Mouse (Mus musculus) MEL (cell line): Measurements from ENCODE around the gene Olfr97. TPM values are rescaled to one million over a fixed set of nuclear protein-coding genes. Genes with fewer than 3 reads are reported as not detected.

ENCODE experiments used
- DNase-seq: peaks from one replicate; pipeline ENCODE4 v3.0.0; 2011; ENCODE audit warnings: low read depth, low spot score
- H3K27ac ChIP-seq: 2 replicates; pipeline ENCODE4 v1.5.1; 2012; ENCODE audit warnings: low read depth, mild to moderate bottlenecking, control low read depth, low read length, moderate library complexity; ENCODE audit not compliant: control insufficient read depth
- H3K27me3 ChIP-seq, 2 experiments: fragments of 150-350 bp in 1 of 2; sonication (generic) in 1 of 2; 2 replicates each; pipeline ENCODE4 v1.6.1; 2012; ENCODE audit warnings: low read length in 2 of 2, mild to moderate bottlenecking in 2 of 2, improper control_type of control experiment in 1 of 2, moderate library complexity in 1 of 2; ENCODE audit not compliant: insufficient read depth in 2 of 2, control insufficient read depth in 1 of 2
- H3K36me3 ChIP-seq, 2 experiments: 2 replicates each; pipeline ENCODE4 v1.6.1; 2012 to 2014; ENCODE audit warnings: low read length in 2 of 2, improper control_type of control experiment in 1 of 2, inconsistent platforms in 1 of 2, mild to moderate bottlenecking in 1 of 2; ENCODE audit not compliant: insufficient read depth in 2 of 2, control insufficient read depth in 1 of 2
- H3K4me1 ChIP-seq, 2 experiments: fragments of 150-350 bp in 1 of 2; sonication (generic) in 1 of 2; 2 replicates each; pipeline ENCODE4 v1.6.1; 2012; ENCODE audit warnings: low read length in 2 of 2, improper control_type of control experiment in 1 of 2, mild to moderate bottlenecking in 1 of 2; ENCODE audit not compliant: insufficient read depth in 2 of 2, control insufficient read depth in 1 of 2
- H3K4me3 ChIP-seq, 2 experiments: fragments of 150-350 bp in 1 of 2; sonication (generic) in 1 of 2; 2 replicates each; pipeline ENCODE4 v1.5.1; 2012; ENCODE audit warnings: low read depth in 2 of 2, low read length in 2 of 2, mild to moderate bottlenecking in 2 of 2, moderate library complexity in 2 of 2, control low read depth in 1 of 2, improper control_type of control experiment in 1 of 2; ENCODE audit not compliant: control insufficient read depth in 1 of 2, insufficient read depth in 1 of 2
- H3K79me2 ChIP-seq: 2 replicates; pipeline ENCODE4 v1.6.1; 2012; ENCODE audit warnings: mild to moderate bottlenecking, low read length, moderate library complexity; ENCODE audit not compliant: control insufficient read depth, poor library complexity, insufficient read depth
- H3K9ac ChIP-seq: 2 replicates; pipeline ENCODE4 v1.6.1; 2012; ENCODE audit warnings: low read depth, mild to moderate bottlenecking, control low read depth, low read length, moderate library complexity; ENCODE audit not compliant: control insufficient read depth, poor library complexity, severe bottlenecking
- H3K9me3 ChIP-seq: fragments of 150-350 bp; sonication (generic); replicated peaks from 2 replicates; pipeline ENCODE4 v1.6.1; 2012; ENCODE audit warnings: mild to moderate bottlenecking, low read length, improper control_type of control experiment, moderate library complexity; ENCODE audit not compliant: insufficient read depth
- E2F4 ChIP-seq: IDR thresholded peaks from 2 replicates; pipeline ENCODE4 v1.6.1; 2011; ENCODE audit warnings: low read depth, low read length, improper control_type of control experiment, borderline replicate concordance
- ELF1 ChIP-seq: IDR thresholded peaks from 2 replicates; pipeline ENCODE4 v1.6.1; 2014; ENCODE audit warnings: low read depth, mild to moderate bottlenecking, inconsistent platforms, low read length, improper control_type of control experiment, moderate library complexity
- EP300 ChIP-seq, 2 experiments: IDR thresholded peaks; 2 replicates each; pipeline ENCODE4 v1.6.1; 2011; ENCODE audit warnings: improper control_type of control experiment in 2 of 2, low read length in 2 of 2, low read depth in 1 of 2, mild to moderate bottlenecking in 1 of 2
- ETS1 ChIP-seq: IDR thresholded peaks from 2 replicates; pipeline ENCODE4 v1.6.1; 2012; ENCODE audit warnings: low read depth, mild to moderate bottlenecking, inconsistent platforms, low read length, improper control_type of control experiment, moderate library complexity
- GATA1 ChIP-seq: IDR thresholded peaks from 2 replicates; pipeline ENCODE4 v1.6.1; 2011; ENCODE audit warnings: low read depth, low read length, improper control_type of control experiment
- HCFC1 ChIP-seq: IDR thresholded peaks from 2 replicates; pipeline ENCODE4 v1.6.1; 2012; ENCODE audit warnings: low read depth, mild to moderate bottlenecking, inconsistent platforms, low read length, improper control_type of control experiment, moderate library complexity
- JUND ChIP-seq: IDR thresholded peaks from 2 replicates; pipeline ENCODE4 v1.6.1; 2011; ENCODE audit warnings: low read depth, mild to moderate bottlenecking, improper control_type of control experiment, low read length
- KAT2A ChIP-seq: conservative IDR thresholded peaks from 2 replicates; pipeline ENCODE4 v1.6.1; 2012; ENCODE audit warnings: low read depth, low read length, improper control_type of control experiment, inconsistent platforms
- MAFK ChIP-seq: IDR thresholded peaks from 2 replicates; pipeline ENCODE4 v1.6.1; 2011; ENCODE audit warnings: low read depth, mild to moderate bottlenecking, low read length, improper control_type of control experiment, borderline replicate concordance
- MAX ChIP-seq: IDR thresholded peaks from 2 replicates; pipeline ENCODE4 v1.6.1; 2011; ENCODE audit warnings: low read length, improper control_type of control experiment
- MEF2A ChIP-seq: IDR thresholded peaks from 2 replicates; pipeline ENCODE4 v1.6.1; 2014; ENCODE audit warnings: low read depth, mild to moderate bottlenecking, inconsistent platforms, low read length, improper control_type of control experiment; ENCODE audit not compliant: poor library complexity, insufficient replicate concordance, severe bottlenecking; ENCODE audit errors: extremely low read depth
- MYB ChIP-seq: IDR thresholded peaks from 2 replicates; pipeline ENCODE4 v1.6.1; 2011; ENCODE audit warnings: mild to moderate bottlenecking, low read depth, low read length, improper control_type of control experiment
- MYC ChIP-seq: IDR thresholded peaks from 2 replicates; pipeline ENCODE4 v1.6.1; 2011; ENCODE audit warnings: low read depth, mild to moderate bottlenecking, low read length, improper control_type of control experiment, moderate library complexity
- NELFE ChIP-seq: IDR thresholded peaks from 2 replicates; pipeline ENCODE4 v1.6.1; 2011; ENCODE audit warnings: low read depth, low read length, improper control_type of control experiment
- POLR2A ChIP-seq, 2 experiments: IDR thresholded peaks; 2 replicates each; pipeline ENCODE4 v1.6.1; 2011 to 2012; ENCODE audit warnings: low read length in 2 of 2, mild to moderate bottlenecking in 2 of 2, control low read depth in 1 of 2, improper control_type of control experiment in 1 of 2, low read depth in 1 of 2, moderate library complexity in 1 of 2; ENCODE audit not compliant: control insufficient read depth in 1 of 2, insufficient read depth in 1 of 2, poor library complexity in 1 of 2
- POLR2AphosphoS2 ChIP-seq: IDR thresholded peaks from 2 replicates; pipeline ENCODE4 v1.6.1; 2011; ENCODE audit warnings: low read length, improper control_type of control experiment
- POLR2AphosphoS5 ChIP-seq: IDR thresholded peaks from 2 replicates; pipeline ENCODE4 v1.6.1; 2012; ENCODE audit warnings: low read depth, borderline replicate concordance, mild to moderate bottlenecking, inconsistent platforms, low read length, moderate library complexity, mixed read lengths
- RAD21 ChIP-seq: IDR thresholded peaks from 2 replicates; pipeline ENCODE4 v1.6.1; 2011; ENCODE audit warnings: mild to moderate bottlenecking, low read depth, low read length, improper control_type of control experiment
- SMC3 ChIP-seq: IDR thresholded peaks from 2 replicates; pipeline ENCODE4 v1.6.1; 2011; ENCODE audit warnings: low read depth, low read length, improper control_type of control experiment
- TAL1 ChIP-seq: IDR thresholded peaks from 2 replicates; pipeline ENCODE4 v1.6.1; 2012; ENCODE audit warnings: mild to moderate bottlenecking, inconsistent platforms, low read length, moderate library complexity, mixed read lengths
- TBP ChIP-seq: IDR thresholded peaks from 2 replicates; pipeline ENCODE4 v1.8.0; 2011; ENCODE audit warnings: low read depth, low read length, improper control_type of control experiment
- ZKSCAN1 ChIP-seq: IDR thresholded peaks from 2 replicates; pipeline ENCODE4 v1.6.1; 2012; ENCODE audit warnings: low read depth, mild to moderate bottlenecking, inconsistent platforms, low read length, improper control_type of control experiment, moderate library complexity
- ZMIZ1 ChIP-seq: IDR thresholded peaks from 2 replicates; pipeline ENCODE4 v1.6.1; 2012; ENCODE audit warnings: low read depth, mild to moderate bottlenecking, inconsistent platforms, low read length, improper control_type of control experiment, moderate library complexity
- polyA plus RNA-seq, 2 experiments: library from polyadenylated mRNA; stranded (reverse) in 1 of 2; unstranded in 1 of 2; fragments of >175 nt in 1 of 2; fragments of >200 nt in 1 of 2; gene quantifications; 2 replicates each; pipeline versions ENCODE4 v1.2.1 to v1.2.4; 2012; ENCODE audit warnings: low replicate concordance in 2 of 2, low read depth in 1 of 2; ENCODE audit not compliant: insufficient read length in 2 of 2, insufficient read depth in 1 of 2, missing spikeins in 1 of 2
- total RNA-seq: library from RNA; depleted of rRNA; stranded (reverse); fragments of 300-350 nt; gene quantifications from 2 replicates; pipeline ENCODE4 v1.2.3, GENCODE M21; 2012

Gene Olfr97
- total and polyA plus RNA-seq, 3 experiments = not detected

GRCm38 (mm10) chr17:37210884-37211768, 26.0 kb downstream of the Olfr97 start:
- H3K27me3 ChIP-seq = peaks cover 0 to 5% of the 10 kb centered on the region in 2 experiments; a peak in 3 of 4 replicates
- H3K4me3 ChIP-seq = no peak overlapping the region
- TF ChIP-seq GATA1 (no peak), E2F4 (no peak), TAL1 (no peak), RAD21 (no peak), ELF1 (no peak), MAFK (no peak), POLR2AphosphoS2 (no peak), SMC3 (no peak), MEF2A (no peak), TBP (no peak), MAX (no peak), HCFC1 (no peak), NELFE (no peak), MYC (no peak), MYB (no peak), EP300 (IDR thresholded peaks at IDR 0.05; ENCODE audit: low read depth in 1 of 2, low read length in 2 of 2) (no peak), POLR2A (IDR thresholded peaks at IDR 0.05; ENCODE audit: control insufficient read depth in 1 of 2, insufficient read depth in 1 of 2, low read depth in 1 of 2, low read length in 2 of 2, poor library complexity in 1 of 2) (no peak)
- no peak overlapping the region for H3K27ac ChIP-seq
- H3K4me1 ChIP-seq = no peaks in the 10 kb centered on the region
- no peak overlapping the region for H3K9ac ChIP-seq
- no peak for DNase-seq
- no peaks in the 10 kb centered on the region for H3K9me3 ChIP-seq
- H3K36me3 ChIP-seq = no peaks in the 10 kb centered on the region
- no peaks in the 10 kb centered on the region for H3K79me2 ChIP-seq

- Histone ChIP-seq H3K4me3 (no peak overlapping the region), H3K9me3 (no peaks in the 10 kb centered on the region), H3K79me2 (no peaks in the 10 kb centered on the region), H3K27ac (no peak overlapping the region), H3K27me3 (no peaks in the 10 kb centered on the region; a peak in 1 of 4 replicates), H3K4me1 (no peaks in the 10 kb centered on the region), H3K9ac (no peak overlapping the region), H3K36me3 (no peaks in the 10 kb centered on the region)
- TF ChIP-seq ETS1 (no peak), ZMIZ1 (no peak), ZKSCAN1 (peak; percentile 60; the same call in 1 of the 2 replicates), MAX (no peak), MYC (no peak), KAT2A (no peak), POLR2AphosphoS5 (no peak), JUND (no peak)
- no peak for DNase-seq
Observed at GRCm38 (mm10) chr17:37203917-37204236, 33.3 kb downstream of the Olfr97 start.
